Mouse (Mus musculus): Measurements from ENCODE around the gene Car5a. TPM values are rescaled to one million over a fixed set of nuclear protein-coding genes. Genes with fewer than 3 reads are reported as not detected.

The Car5a gene
- polyA plus RNA-seq, 1 experiment from 2014 or later: not detected

- no peaks in the 10 kb centered on the region for H3K27me3 ChIP-seq (ENCODE audit: insufficient read depth, poor library complexity, severe bottlenecking)
- no peak for DNase-seq (ENCODE audit: low spot score)
- no peak overlapping the region for H3K4me3 ChIP-seq
- H3K9me3 ChIP-seq: no peaks in the 10 kb centered on the region
- peaks cover 23% of the 10 kb centered on the region for H3K4me1 ChIP-seq
- no peaks in the 10 kb centered on the region for H3K36me3 ChIP-seq
- 80% methylated on average over 7 of the region's 7 CpGs for WGBS
- H3K27ac ChIP-seq: no peak overlapping the region
Observed at GRCm38 (mm10) chr8:121938732-121939131, 6.0 kb downstream of the Car5a start.

DNA sequence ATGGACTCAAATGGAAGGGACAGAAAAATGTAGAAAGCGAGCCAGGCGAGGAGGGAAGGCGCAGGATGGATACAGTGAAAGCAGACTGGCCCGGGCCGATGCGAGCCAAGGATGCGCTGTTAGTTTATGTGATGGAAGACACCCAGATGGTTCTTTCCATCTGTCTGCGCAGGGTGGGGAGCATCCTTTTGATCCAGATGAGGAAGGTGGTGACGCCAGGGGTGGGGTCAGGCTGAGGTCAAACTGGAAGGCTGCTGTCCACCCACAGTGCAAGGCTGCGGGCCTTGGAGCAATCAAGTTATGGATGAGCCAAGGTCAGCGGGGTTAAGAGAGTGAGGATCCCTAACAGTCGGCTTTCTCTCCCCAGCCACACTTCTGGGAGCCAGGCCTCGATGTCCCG, 8.3 kb downstream of the Car5a start:
- Histone ChIP-seq H3K4me3 (no peak overlapping the region), H3K27me3 (ENCODE audit: insufficient read depth, poor library complexity, severe bottlenecking) (no peaks in the 10 kb centered on the region), H3K27ac (no peak overlapping the region), H3K4me1 (peaks cover 23% of the 10 kb centered on the region), H3K36me3 (no peaks in the 10 kb centered on the region), H3K9me3 (no peaks in the 10 kb centered on the region)
- 73% methylated on average over 14 of the region's 14 CpGs for WGBS
- no peak for DNase-seq (ENCODE audit: low spot score)

GRCm38 (mm10) chr8:121935341-121936294, 9.1 kb downstream of the Car5a start:
- no peak for DNase-seq (ENCODE audit: low spot score)
- no peak overlapping the region for H3K4me3 ChIP-seq
- no peaks in the 10 kb centered on the region for H3K36me3 ChIP-seq
- no peaks in the 10 kb centered on the region for H3K27me3 ChIP-seq (ENCODE audit: insufficient read depth, poor library complexity, severe bottlenecking)
- no peaks in the 10 kb centered on the region for H3K9me3 ChIP-seq
- WGBS: 59% methylated on average over 12 of the region's 12 CpGs
- no peak overlapping the region for H3K27ac ChIP-seq
- H3K4me1 ChIP-seq: peaks cover 23% of the 10 kb centered on the region

GRCm38 (mm10) chr8:121934923-121935322, 9.8 kb downstream of the Car5a start:
- Histone ChIP-seq H3K9me3 (no peaks in the 10 kb centered on the region), H3K27ac (no peak overlapping the region), H3K4me3 (no peak overlapping the region), H3K27me3 (ENCODE audit: insufficient read depth, poor library complexity, severe bottlenecking) (no peaks in the 10 kb centered on the region), H3K4me1 (peaks cover 23% of the 10 kb centered on the region), H3K36me3 (no peaks in the 10 kb centered on the region)
- no peak for DNase-seq (ENCODE audit: low spot score)

GRCm38 (mm10) chr8:121934506-121934905, 10.2 kb downstream of the Car5a start:
- no peak for DNase-seq (ENCODE audit: low spot score)
- no peak overlapping the region for H3K27ac ChIP-seq
- WGBS: 37% methylated on average over 4 of the region's 4 CpGs
- H3K27me3 ChIP-seq (ENCODE audit: insufficient read depth, poor library complexity, severe bottlenecking): no peaks in the 10 kb centered on the region
- H3K4me3 ChIP-seq: no peak overlapping the region
- H3K9me3 ChIP-seq: no peaks in the 10 kb centered on the region
- H3K36me3 ChIP-seq: no peaks in the 10 kb centered on the region
- peaks cover 23% of the 10 kb centered on the region for H3K4me1 ChIP-seq

DNA sequence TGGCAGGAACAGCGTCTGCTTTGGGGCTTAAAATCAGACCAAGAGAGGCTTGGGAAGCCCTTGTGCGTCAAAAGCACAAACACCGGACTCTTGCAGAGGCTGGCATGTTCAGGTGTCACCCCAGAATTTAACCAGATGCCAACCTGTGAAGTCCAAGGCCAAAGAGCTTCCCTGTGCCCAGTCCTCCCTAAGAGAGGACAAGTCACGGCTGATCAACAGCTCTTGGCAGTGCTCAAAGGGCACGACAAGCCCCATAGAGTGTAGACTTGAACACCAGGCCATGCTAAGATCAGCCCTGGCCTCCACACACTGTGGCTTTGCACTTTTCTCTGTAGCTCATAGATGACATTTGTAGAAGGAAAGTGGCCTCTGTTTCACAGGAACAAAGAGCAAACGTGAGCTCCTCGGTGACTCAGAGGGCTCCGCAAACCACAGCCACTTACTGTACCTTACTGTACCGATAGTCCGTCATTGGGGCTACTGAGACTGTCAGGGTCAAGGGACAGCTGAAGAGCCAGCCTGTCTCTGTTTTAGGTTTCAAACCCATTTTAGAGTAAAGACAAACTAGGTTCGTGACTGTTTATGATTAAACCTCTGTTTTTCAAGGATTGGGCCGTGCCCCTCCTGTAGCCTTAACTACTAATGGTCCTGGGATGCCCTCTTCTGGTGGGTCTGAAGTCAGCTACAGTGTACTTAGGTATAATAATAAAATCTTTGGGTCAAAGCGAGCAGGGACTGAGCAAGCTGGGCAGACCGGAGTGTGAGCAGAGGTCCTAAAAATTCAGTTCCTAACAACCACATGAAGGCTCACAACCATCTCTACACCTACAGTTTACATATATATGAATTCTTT, 11.8 kb downstream of the Car5a start:
- H3K27me3 ChIP-seq (ENCODE audit: insufficient read depth, poor library complexity, severe bottlenecking): no peaks in the 10 kb centered on the region
- H3K4me1 ChIP-seq: peaks cover 23% of the 10 kb centered on the region
- H3K27ac ChIP-seq: no peak overlapping the region
- no peak for DNase-seq (ENCODE audit: low spot score)
- no peaks in the 10 kb centered on the region for H3K9me3 ChIP-seq
- 79% methylated on average over 14 of the region's 14 CpGs for WGBS
- no peak overlapping the region for H3K4me3 ChIP-seq
- no peaks in the 10 kb centered on the region for H3K36me3 ChIP-seq

GRCm38 (mm10) chr8:121932026-121932667, 12.6 kb downstream of the Car5a start:
- H3K36me3 ChIP-seq: no peaks in the 10 kb centered on the region
- no peaks in the 10 kb centered on the region for H3K27me3 ChIP-seq (ENCODE audit: insufficient read depth, poor library complexity, severe bottlenecking)
- peaks cover 23% of the 10 kb centered on the region for H3K4me1 ChIP-seq
- 68% methylated on average over 12 of the region's 12 CpGs for WGBS
- DNase-seq (ENCODE audit: low spot score): no peak
- H3K27ac ChIP-seq: no peak overlapping the region
- H3K4me3 ChIP-seq: no peak overlapping the region
- H3K9me3 ChIP-seq: no peaks in the 10 kb centered on the region

DNA sequence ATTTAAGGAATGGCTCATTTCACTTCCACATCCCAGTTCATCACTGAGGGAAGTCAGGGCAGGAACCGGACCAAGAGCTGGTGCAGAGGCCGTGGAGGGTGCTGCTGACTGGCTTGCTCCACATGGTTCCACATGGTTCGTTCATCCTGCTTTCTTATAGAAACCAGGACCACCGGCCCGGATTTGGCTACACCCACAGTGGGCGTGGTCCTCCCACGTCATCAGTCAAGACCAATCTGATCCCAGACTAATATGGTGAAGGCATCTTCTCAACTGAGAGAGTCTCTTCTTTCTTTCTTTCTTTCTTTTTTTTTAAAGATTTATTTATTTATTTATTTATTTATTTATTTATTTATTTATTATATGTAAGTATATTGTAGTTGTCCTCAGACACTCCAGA, 13.1 kb downstream of the Car5a start:
- Histone ChIP-seq H3K4me1 (peaks cover 20% of the 10 kb centered on the region), H3K27ac (no peak overlapping the region), H3K4me3 (no peak overlapping the region), H3K9me3 (no peaks in the 10 kb centered on the region), H3K36me3 (no peaks in the 10 kb centered on the region), H3K27me3 (ENCODE audit: insufficient read depth, poor library complexity, severe bottlenecking) (0 out of 2 replicates have a peak, but pooled peaks cover 4% of the 10 kb centered on the region)
- no peak for DNase-seq (ENCODE audit: low spot score)
- WGBS: 74% methylated on average over 7 of the region's 7 CpGs

DNA sequence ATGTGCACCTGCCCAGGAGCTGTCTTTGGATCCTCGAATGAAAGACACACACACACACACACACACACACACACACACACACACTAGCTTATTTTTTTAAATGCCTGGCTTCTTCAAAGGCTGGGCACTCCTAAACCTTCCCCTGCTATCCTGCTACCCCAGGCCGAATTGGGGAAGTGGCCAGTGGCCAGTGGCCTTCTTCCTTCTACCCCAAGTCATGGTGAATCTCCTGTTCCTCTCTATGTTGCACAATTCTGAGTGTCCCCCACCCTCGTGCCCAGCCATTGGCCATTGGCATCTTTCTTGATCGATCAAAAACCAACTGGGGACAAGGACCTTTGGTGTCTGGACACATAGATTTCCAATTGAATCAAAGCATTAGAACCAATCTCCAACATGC, 14.7 kb downstream of the Car5a start:
- Histone ChIP-seq H3K9me3 (no peaks in the 10 kb centered on the region), H3K27me3 (ENCODE audit: insufficient read depth, poor library complexity, severe bottlenecking) (0 out of 2 replicates have a peak, but pooled peaks cover 5% of the 10 kb centered on the region), H3K27ac (no peak overlapping the region), H3K4me3 (no peak overlapping the region), H3K36me3 (no peaks in the 10 kb centered on the region), H3K4me1 (peaks cover 8% of the 10 kb centered on the region)
- no peak for DNase-seq (ENCODE audit: low spot score)
- WGBS: 72% methylated on average over 4 of the region's 4 CpGs

DNA sequence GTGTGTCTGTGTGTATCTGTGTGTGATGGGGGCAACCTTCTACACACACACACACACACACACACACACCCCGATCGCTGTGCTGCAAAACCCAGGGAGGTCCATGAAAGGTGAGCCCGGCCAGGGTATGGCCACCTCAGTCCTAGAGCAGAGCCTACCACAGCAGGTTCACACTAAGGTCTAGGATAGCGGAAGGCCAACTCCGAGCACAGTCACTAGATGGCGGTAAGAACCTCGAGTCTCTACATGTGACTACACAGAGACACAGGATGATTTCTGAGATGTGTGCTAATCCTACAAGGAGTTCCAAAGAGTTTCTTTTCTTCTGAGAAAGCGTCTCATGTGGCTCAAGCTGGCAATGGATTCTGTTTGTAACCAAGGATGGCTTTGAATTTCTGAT, 17.4 kb downstream of the Car5a start:
- Histone ChIP-seq H3K4me1 (no peaks in the 10 kb centered on the region), H3K9me3 (no peaks in the 10 kb centered on the region), H3K27ac (no peak overlapping the region), H3K36me3 (no peaks in the 10 kb centered on the region), H3K27me3 (ENCODE audit: insufficient read depth, poor library complexity, severe bottlenecking) (0 out of 2 replicates have a peak, but pooled peaks cover 5% of the 10 kb centered on the region), H3K4me3 (no peak overlapping the region)
- DNase-seq (ENCODE audit: low spot score): peak; percentile 79
- WGBS: 33% methylated on average over 8 of the region's 8 CpGs

- H3K36me3 ChIP-seq: no peaks in the 10 kb centered on the region
- peaks cover 4% of the 10 kb centered on the region; the same call in 1 of the 2 replicates for H3K4me1 ChIP-seq
- no peak for DNase-seq (ENCODE audit: low spot score)
- no peaks in the 10 kb centered on the region for H3K9me3 ChIP-seq
- WGBS: 63% methylated on average over 8 of the region's 8 CpGs
- H3K4me3 ChIP-seq: no peak overlapping the region
- peaks cover 5% of the 10 kb centered on the region; the same call in 1 of the 2 replicates for H3K27me3 ChIP-seq (ENCODE audit: insufficient read depth, poor library complexity, severe bottlenecking)
- H3K27ac ChIP-seq: no peak overlapping the region
Observed at GRCm38 (mm10) chr8:121926266-121926665, 18.4 kb downstream of the Car5a start.

DNA sequence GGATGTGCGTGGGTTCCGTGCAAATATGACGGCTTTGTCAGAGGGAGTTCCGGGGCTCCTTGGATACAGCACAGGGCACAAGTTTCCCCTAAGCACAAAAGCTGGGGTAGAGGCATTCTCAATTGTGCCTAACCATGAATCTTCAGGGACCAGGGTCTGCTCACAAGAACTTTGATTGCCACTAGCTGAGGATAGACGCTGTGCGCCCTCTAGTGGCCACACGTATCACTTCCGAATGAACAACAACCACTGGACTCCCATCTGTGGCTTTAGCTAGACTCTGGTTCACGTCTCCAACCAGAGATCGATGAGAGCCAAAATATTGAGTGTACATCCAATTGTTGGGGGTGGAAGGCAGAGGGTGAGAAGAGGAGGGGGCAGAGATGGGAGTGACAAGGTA, 19.1 kb downstream of the Car5a start:
- 28% methylated on average over 10 of the region's 10 CpGs for WGBS
- Histone ChIP-seq H3K4me1 (peaks cover 5% of the 10 kb centered on the region; the same call in 1 of the 2 replicates), H3K36me3 (no peaks in the 10 kb centered on the region)

More for the DNA sequence above, 19.1 kb downstream of the Car5a start:
- DNase-seq (ENCODE audit: low spot score): peak; percentile 91
- Histone ChIP-seq H3K27me3 (ENCODE audit: insufficient read depth, poor library complexity, severe bottlenecking) (peaks cover 5% of the 10 kb centered on the region; the same call in 1 of the 2 replicates), H3K9me3 (no peaks in the 10 kb centered on the region), H3K4me3 (no peak overlapping the region), H3K27ac (no peak overlapping the region)

Data from heart, embryonic 10.5 days (tissue).